Mouse (Mus musculus) embryonic facial prominence, embryonic 14.5 days (tissue): Measurements from ENCODE around the gene Thra. TPM values are rescaled to one million over a fixed set of nuclear protein-coding genes. Genes with fewer than 3 reads are reported as not detected.

ENCODE experiments used
- ATAC-seq: fragments of 200-750 bp; cut with Nextera tagmentation; 2 replicates; pipeline ENCODE4 v1.8.0; 2017; ENCODE audit warnings: low read depth, moderate number of reproducible peaks, moderate TSS enrichment
- DNase-seq: peaks from one replicate; pipeline ENCODE4 v3.0.0-alpha.2; 2015; ENCODE audit warnings: low spot score
- H3K27ac ChIP-seq: fragments of 300-500 bp; sonication (generic); replicated peaks from 2 replicates; pipeline ENCODE4 v1.5.1; 2014; ENCODE audit warnings: low read depth, mild to moderate bottlenecking, low read length, moderate library complexity
- H3K27me3 ChIP-seq: fragments of 300-500 bp; sonication (generic); replicated peaks from 2 replicates; pipeline ENCODE4 v1.6.1; 2014; ENCODE audit warnings: low read length; ENCODE audit not compliant: control insufficient read depth, insufficient read depth
- H3K36me3 ChIP-seq: fragments of 300-500 bp; sonication (generic); 2 replicates; pipeline ENCODE4 v1.6.1; 2014; ENCODE audit warnings: low read length, mixed read lengths; ENCODE audit not compliant: control insufficient read depth, insufficient read depth
- H3K4me1 ChIP-seq: fragments of 300-500 bp; sonication (generic); 2 replicates; pipeline ENCODE4 v1.6.1; 2014; ENCODE audit warnings: antibody characterized with exemption, low read length; ENCODE audit not compliant: control insufficient read depth, insufficient read depth
- H3K4me2 ChIP-seq: fragments of 300-500 bp; sonication (generic); 2 replicates; pipeline ENCODE4 v1.6.1; 2014; ENCODE audit warnings: low read depth, mild to moderate bottlenecking, low read length, moderate library complexity, mixed read lengths
- H3K4me3 ChIP-seq: fragments of 300-500 bp; sonication (generic); 2 replicates; pipeline ENCODE4 v1.5.1; 2014; ENCODE audit warnings: low read depth, mild to moderate bottlenecking, low read length
- H3K9ac ChIP-seq: fragments of 300-500 bp; sonication (generic); 2 replicates; pipeline ENCODE4 v1.6.1; 2014; ENCODE audit warnings: low read depth, mild to moderate bottlenecking, low read length, moderate library complexity, mixed read lengths
- H3K9me3 ChIP-seq: fragments of 300-500 bp; sonication (generic); 2 replicates; pipeline ENCODE4 v1.6.1; 2016; ENCODE audit warnings: low read length; ENCODE audit not compliant: control insufficient read depth
- WGBS: fragments of 180-500 bp; shearing (Covaris S2); extraction: QIAGEN DNeasy Blood & Tissue Kit; methylation state at CpG from one replicate; pipeline ENCODE4 v1.1.7; 2014; 5-methylcytosine and 5-hydroxymethylcytosine counted together
- polyA plus RNA-seq: library from polyadenylated mRNA; unstranded; fragments of >200 nt; fragmentation: Nextera tagmentation; extraction: Ambion mirVana; gene quantifications from 2 replicates; pipeline ENCODE4 v1.2.1, GENCODE M21; 2014

The Thra gene
- polyA plus RNA-seq, 1 experiment from 2014 or later: 62.2 TPM

GRCm38 (mm10) chr11:98753264-98753663, 12.8 kb downstream of the Thra start:
- H3K4me3 ChIP-seq: no peak overlapping the region
- DNase-seq (no peak), ATAC-seq (no peak)
- H3K9me3 ChIP-seq: no peaks in the 10 kb centered on the region
- no peak overlapping the region for H3K9ac ChIP-seq
- H3K27me3 ChIP-seq: no peaks in the 10 kb centered on the region
- no peak overlapping the region for H3K27ac ChIP-seq
- H3K36me3 ChIP-seq: peaks cover 34% of the 10 kb centered on the region
- 90% methylated on average over 5 of the region's 5 CpGs for WGBS
- no peak overlapping the region for H3K4me2 ChIP-seq
- peaks cover 46% of the 10 kb centered on the region for H3K4me1 ChIP-seq

- H3K4me1 ChIP-seq: peaks cover 36% of the 10 kb centered on the region
- no peaks in the 10 kb centered on the region for H3K9me3 ChIP-seq
- no peaks in the 10 kb centered on the region for H3K27me3 ChIP-seq
- DNase-seq (no peak), ATAC-seq (no peak)
- 70% methylated on average over 9 of the region's 9 CpGs for WGBS
- no peak overlapping the region for H3K4me2 ChIP-seq
- H3K4me3 ChIP-seq: no peak overlapping the region
- H3K27ac ChIP-seq: 0 out of 2 replicates have a peak overlapping the region, but pooled peaks have one; percentile 33
- H3K36me3 ChIP-seq: peaks cover 40% of the 10 kb centered on the region
- peak overlapping the region; percentile 3; the same call in 1 of the 2 replicates for H3K9ac ChIP-seq
Observed at GRCm38 (mm10) chr11:98754151-98754620, 13.7 kb downstream of the Thra start.

- peaks cover 31% of the 10 kb centered on the region for H3K4me1 ChIP-seq
- DNase-seq: peak; percentile 56
- WGBS: 24% methylated on average over 7 of the region's 7 CpGs
- H3K9ac ChIP-seq: 0 out of 2 replicates have a peak overlapping the region, but pooled peaks have one; percentile 3
- 0 out of 2 replicates have a peak overlapping the region, but pooled peaks have one; percentile 33 for H3K27ac ChIP-seq
- no peak overlapping the region for H3K4me2 ChIP-seq
- ATAC-seq: 0 out of 2 replicates have a peak, but pooled peaks have one; percentile 32
- no peaks in the 10 kb centered on the region for H3K27me3 ChIP-seq
- no peak overlapping the region for H3K4me3 ChIP-seq
- peaks cover 40% of the 10 kb centered on the region for H3K36me3 ChIP-seq
- H3K9me3 ChIP-seq: no peaks in the 10 kb centered on the region
Observed at GRCm38 (mm10) chr11:98754621-98755181, 14.3 kb downstream of the Thra start.

- no peak overlapping the region for H3K4me2 ChIP-seq
- ATAC-seq (no peak), DNase-seq (no peak)
- peaks cover 20% of the 10 kb centered on the region for H3K4me1 ChIP-seq
- H3K27me3 ChIP-seq: no peaks in the 10 kb centered on the region
- no peak overlapping the region for H3K9ac ChIP-seq
- WGBS: 89% methylated on average over 6 of the region's 6 CpGs
- H3K9me3 ChIP-seq: no peaks in the 10 kb centered on the region
- no peak overlapping the region for H3K27ac ChIP-seq
- H3K4me3 ChIP-seq: no peak overlapping the region
- H3K36me3 ChIP-seq: peaks cover 47% of the 10 kb centered on the region
Observed at GRCm38 (mm10) chr11:98755726-98756380, 15.4 kb downstream of the Thra start.

- WGBS: 82% methylated on average over 12 of the region's 12 CpGs
- H3K36me3 ChIP-seq: peaks cover 54% of the 10 kb centered on the region
Observed at GRCm38 (mm10) chr11:98756711-98757110, 16.3 kb downstream of the Thra start.

GRCm38 (mm10) chr11:98761939-98762338, 21.5 kb downstream of the Thra start:
- H3K4me2 ChIP-seq: no peak overlapping the region
- H3K4me1 ChIP-seq: peaks cover 17% of the 10 kb centered on the region
- no peak overlapping the region for H3K9ac ChIP-seq
- no peak for ATAC-seq
- H3K27ac ChIP-seq: no peak overlapping the region
- H3K9me3 ChIP-seq: no peaks in the 10 kb centered on the region
- H3K4me3 ChIP-seq: no peak overlapping the region
- 92% methylated on average over 4 of the region's 4 CpGs for WGBS
- DNase-seq: no peak
- H3K27me3 ChIP-seq: no peaks in the 10 kb centered on the region
- peaks cover 65% of the 10 kb centered on the region for H3K36me3 ChIP-seq

More at GRCm38 (mm10) chr11:98756711-98757110, 16.3 kb downstream of the Thra start:
- Histone ChIP-seq H3K27ac (no peak overlapping the region), H3K9me3 (no peaks in the 10 kb centered on the region), H3K4me3 (no peak overlapping the region), H3K9ac (no peak overlapping the region), H3K27me3 (no peaks in the 10 kb centered on the region), H3K4me2 (no peak overlapping the region), H3K4me1 (peaks cover 11% of the 10 kb centered on the region)
- DNase-seq (no peak), ATAC-seq (no peak)

- H3K4me3 ChIP-seq: no peak overlapping the region
- peaks cover 27% of the 10 kb centered on the region for H3K4me1 ChIP-seq
- no peaks in the 10 kb centered on the region for H3K27me3 ChIP-seq
- H3K4me2 ChIP-seq: no peak overlapping the region
- ATAC-seq (peak; percentile 54), DNase-seq (peak; percentile 93)
- no peak overlapping the region for H3K9ac ChIP-seq
- peak overlapping the region; percentile 55; the same call in 1 of the 2 replicates for H3K27ac ChIP-seq
- 63% methylated on average over 17 of the region's 17 CpGs for WGBS
- peaks cover 57% of the 10 kb centered on the region for H3K36me3 ChIP-seq
- no peaks in the 10 kb centered on the region for H3K9me3 ChIP-seq
Observed at GRCm38 (mm10) chr11:98762756-98763501, 22.5 kb downstream of the Thra start.

GRCm38 (mm10) chr11:98763502-98763861, 23.0 kb downstream of the Thra start:
- WGBS: 75% methylated on average over 8 of the region's 8 CpGs

More at GRCm38 (mm10) chr11:98763502-98763861, 23.0 kb downstream of the Thra start:
- H3K27ac ChIP-seq: no peak overlapping the region
- H3K36me3 ChIP-seq: peaks cover 55% of the 10 kb centered on the region
- no peak for DNase-seq
- H3K9me3 ChIP-seq: no peaks in the 10 kb centered on the region
- H3K4me1 ChIP-seq: peaks cover 33% of the 10 kb centered on the region
- no peak overlapping the region for H3K4me3 ChIP-seq
- no peak for ATAC-seq
- no peaks in the 10 kb centered on the region for H3K27me3 ChIP-seq
- H3K9ac ChIP-seq: no peak overlapping the region
- no peak overlapping the region for H3K4me2 ChIP-seq
